Mouse (Mus musculus): ENCODE data around the gene Fitm1. TPM values are rescaled to one million over a fixed set of nuclear protein-coding genes. Genes with fewer than 3 reads are reported as not detected.

Gene Fitm1
- polyA plus RNA-seq, 1 experiment from 2014 or later, result 0.35 TPM

DNA sequence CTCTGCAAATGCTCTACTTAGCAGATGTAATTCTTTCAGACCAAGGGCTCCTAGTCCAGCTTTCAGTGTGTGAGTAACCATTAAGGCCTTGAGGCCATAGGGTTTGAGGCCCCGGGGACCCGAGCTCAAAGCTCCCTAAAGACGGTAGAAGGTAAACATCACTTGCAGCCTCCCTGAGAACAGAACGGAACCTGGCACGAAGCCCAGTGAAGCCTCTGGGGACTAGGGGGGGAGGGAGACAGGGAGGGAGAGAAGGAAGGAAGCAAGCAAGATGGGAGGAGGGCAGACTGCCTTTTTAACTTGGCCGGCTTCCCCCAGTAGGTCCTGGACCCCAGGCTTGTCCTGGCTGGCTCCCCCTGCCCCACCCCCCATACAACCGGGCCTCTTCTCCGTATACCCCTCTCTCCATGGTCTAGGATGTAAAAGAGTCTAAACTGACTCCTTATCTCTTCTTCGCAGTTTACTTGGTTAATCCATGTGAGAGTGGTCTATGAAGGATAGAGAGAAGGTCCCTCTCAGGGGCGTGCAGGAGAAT is 34.6 kb upstream of the Fitm1 start:
- H3K4me1 ChIP-seq (replicated peaks; ENCODE audit: control insufficient read depth, insufficient read depth), result peaks cover 2% of the 10 kb centered on the region; the same call in 1 of the 2 replicates
- H3K27ac ChIP-seq (replicated peaks), result peak overlapping the region; percentile 92
- H3K27me3 ChIP-seq (ENCODE audit: control insufficient read depth, insufficient read depth, low read length), result no peaks in the 10 kb centered on the region
- DNase-seq (ENCODE audit: low spot score) (peak; percentile 84), ATAC-seq (ENCODE audit: low FRiP score, low TSS enrichment) (peak; percentile 59)
- H3K36me3 ChIP-seq (ENCODE audit: control insufficient read depth, insufficient read depth, low read length), result peaks cover 20% of the 10 kb centered on the region
- peak overlapping the region; percentile 64 for H3K4me3 ChIP-seq (ENCODE audit: low read depth, low read length)
- H3K4me2 ChIP-seq (replicated peaks; ENCODE audit: low read depth), result peak overlapping the region; percentile 87
- peak overlapping the region; percentile 72 for H3K9ac ChIP-seq (ENCODE audit: low read length)
- WGBS, result 2% methylated on average over 10 of the region's 10 CpGs
- H3K9me3 ChIP-seq (ENCODE audit: control insufficient read depth, low read length), result no peaks in the 10 kb centered on the region
- TF ChIP-seq EP300 (optimal IDR thresholded peaks at IDR 0.05) (no peak), CTCF (IDR thresholded peaks at IDR 0.05; ENCODE audit: low read depth) (no peak)

DNA sequence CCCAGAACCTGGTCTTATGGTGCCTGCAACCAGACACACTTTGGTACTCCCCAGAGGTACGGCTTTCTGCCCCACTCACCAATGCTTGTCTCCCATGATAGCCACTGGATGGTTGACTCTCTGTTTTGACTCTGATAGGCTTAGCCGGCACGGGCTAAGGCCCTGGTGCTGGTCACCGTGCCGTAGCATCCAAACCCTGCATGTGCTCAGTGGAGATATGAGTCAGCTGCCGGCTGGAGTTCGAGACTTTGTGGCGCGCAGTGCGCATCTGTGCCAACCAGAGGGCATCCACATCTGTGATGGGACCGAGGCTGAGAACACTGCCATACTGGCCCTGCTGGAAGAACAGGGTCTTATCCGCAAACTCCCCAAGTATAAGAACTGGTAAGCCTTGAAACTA is 33.1 kb upstream of the Fitm1 start:
- WGBS, result 94% methylated on average over 12 of the region's 12 CpGs
- Histone ChIP-seq H3K36me3 (ENCODE audit: control insufficient read depth, insufficient read depth, low read length) (peaks cover 22% of the 10 kb centered on the region), H3K4me1 (replicated peaks; ENCODE audit: control insufficient read depth, insufficient read depth) (peaks cover 2% of the 10 kb centered on the region; the same call in 1 of the 2 replicates), H3K4me3 (ENCODE audit: low read depth, low read length) (no peak overlapping the region), H3K9me3 (ENCODE audit: control insufficient read depth, low read length) (no peaks in the 10 kb centered on the region), H3K4me2 (replicated peaks; ENCODE audit: low read depth) (no peak overlapping the region), H3K27me3 (ENCODE audit: control insufficient read depth, insufficient read depth, low read length) (no peaks in the 10 kb centered on the region), H3K9ac (ENCODE audit: low read length) (no peak overlapping the region), H3K27ac (replicated peaks) (no peak overlapping the region)
- DNase-seq (ENCODE audit: low spot score) (no peak), ATAC-seq (ENCODE audit: low FRiP score, low TSS enrichment) (no peak)
- TF ChIP-seq CTCF (IDR thresholded peaks at IDR 0.05; ENCODE audit: low read depth) (no peak), EP300 (optimal IDR thresholded peaks at IDR 0.05) (no peak)

DNA sequence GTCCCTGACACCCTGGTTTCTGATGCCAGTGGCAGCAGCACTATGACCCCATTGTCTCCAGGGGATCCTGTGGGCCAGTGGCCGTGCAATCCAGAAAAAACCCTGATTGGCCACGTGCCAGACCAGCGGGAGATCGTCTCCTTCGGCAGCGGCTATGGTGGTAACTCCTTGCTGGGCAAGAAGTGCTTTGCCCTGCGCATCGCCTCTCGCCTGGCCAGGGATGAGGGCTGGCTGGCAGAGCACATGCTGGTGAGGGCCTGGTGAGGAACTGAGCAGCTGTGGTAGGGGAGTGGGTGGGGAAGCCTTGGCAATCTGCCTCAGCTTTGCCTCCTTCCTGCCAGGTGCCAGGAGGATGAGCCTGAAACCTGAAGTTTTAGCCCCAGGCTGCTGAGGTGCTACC is 31.1 kb upstream of the Fitm1 start:
- H3K4me3 ChIP-seq (ENCODE audit: low read depth, low read length), result no peak overlapping the region
- no peak overlapping the region for H3K27ac ChIP-seq (replicated peaks)
- no peak for TF ChIP-seq EP300 (optimal IDR thresholded peaks at IDR 0.05)
- TF ChIP-seq CTCF (IDR thresholded peaks at IDR 0.05; ENCODE audit: low read depth), result no peak
- ATAC-seq (ENCODE audit: low FRiP score, low TSS enrichment) (no peak), DNase-seq (ENCODE audit: low spot score) (no peak)
- H3K27me3 ChIP-seq (ENCODE audit: control insufficient read depth, insufficient read depth, low read length), result no peaks in the 10 kb centered on the region
- no peak overlapping the region for H3K4me2 ChIP-seq (replicated peaks; ENCODE audit: low read depth)
- H3K4me1 ChIP-seq (replicated peaks; ENCODE audit: control insufficient read depth, insufficient read depth), result peaks cover 2% of the 10 kb centered on the region; the same call in 1 of the 2 replicates
- peaks cover 37% of the 10 kb centered on the region for H3K36me3 ChIP-seq (ENCODE audit: control insufficient read depth, insufficient read depth, low read length)
- H3K9me3 ChIP-seq (ENCODE audit: control insufficient read depth, low read length), result no peaks in the 10 kb centered on the region
- WGBS, result 77% methylated on average over 9 of the region's 9 CpGs
- H3K9ac ChIP-seq (ENCODE audit: low read length), result no peak overlapping the region

- Histone ChIP-seq H3K9ac (ENCODE audit: low read length) (no peak overlapping the region), H3K4me3 (ENCODE audit: low read depth, low read length) (no peak overlapping the region), H3K27me3 (ENCODE audit: control insufficient read depth, insufficient read depth, low read length) (no peaks in the 10 kb centered on the region), H3K27ac (replicated peaks) (no peak overlapping the region), H3K9me3 (ENCODE audit: control insufficient read depth, low read length) (no peaks in the 10 kb centered on the region), H3K4me2 (replicated peaks; ENCODE audit: low read depth) (no peak overlapping the region), H3K4me1 (replicated peaks; ENCODE audit: control insufficient read depth, insufficient read depth) (no peaks in the 10 kb centered on the region), H3K36me3 (ENCODE audit: control insufficient read depth, insufficient read depth, low read length) (peaks cover 21% of the 10 kb centered on the region)
- 78% methylated on average over 6 of the region's 6 CpGs for WGBS
- ATAC-seq (ENCODE audit: low FRiP score, low TSS enrichment), result no peak
- DNase-seq (ENCODE audit: low spot score), result no peak
- TF ChIP-seq CTCF (IDR thresholded peaks at IDR 0.05; ENCODE audit: low read depth), result no peak
- no peak for TF ChIP-seq EP300 (optimal IDR thresholded peaks at IDR 0.05)
Observed at GRCm38 (mm10) chr14:55550191-55550590, 25.2 kb upstream of the Fitm1 start.

GRCm38 (mm10) chr14:55551347-55551746 is 24.1 kb upstream of the Fitm1 start:
- ATAC-seq (ENCODE audit: low FRiP score, low TSS enrichment) (no peak), DNase-seq (ENCODE audit: low spot score) (no peak)
- no peaks in the 10 kb centered on the region for H3K4me1 ChIP-seq (replicated peaks; ENCODE audit: control insufficient read depth, insufficient read depth)
- TF ChIP-seq EP300 (optimal IDR thresholded peaks at IDR 0.05) (no peak), CTCF (IDR thresholded peaks at IDR 0.05; ENCODE audit: low read depth) (no peak)
- H3K27me3 ChIP-seq (ENCODE audit: control insufficient read depth, insufficient read depth, low read length), result no peaks in the 10 kb centered on the region
- 68% methylated on average over 5 of the region's 5 CpGs for WGBS
- H3K4me3 ChIP-seq (ENCODE audit: low read depth, low read length), result no peak overlapping the region
- H3K9ac ChIP-seq (ENCODE audit: low read length), result no peak overlapping the region
- no peaks in the 10 kb centered on the region for H3K9me3 ChIP-seq (ENCODE audit: control insufficient read depth, low read length)
- H3K4me2 ChIP-seq (replicated peaks; ENCODE audit: low read depth), result no peak overlapping the region
- no peak overlapping the region for H3K27ac ChIP-seq (replicated peaks)
- H3K36me3 ChIP-seq (ENCODE audit: control insufficient read depth, insufficient read depth, low read length), result peaks cover 15% of the 10 kb centered on the region

DNA sequence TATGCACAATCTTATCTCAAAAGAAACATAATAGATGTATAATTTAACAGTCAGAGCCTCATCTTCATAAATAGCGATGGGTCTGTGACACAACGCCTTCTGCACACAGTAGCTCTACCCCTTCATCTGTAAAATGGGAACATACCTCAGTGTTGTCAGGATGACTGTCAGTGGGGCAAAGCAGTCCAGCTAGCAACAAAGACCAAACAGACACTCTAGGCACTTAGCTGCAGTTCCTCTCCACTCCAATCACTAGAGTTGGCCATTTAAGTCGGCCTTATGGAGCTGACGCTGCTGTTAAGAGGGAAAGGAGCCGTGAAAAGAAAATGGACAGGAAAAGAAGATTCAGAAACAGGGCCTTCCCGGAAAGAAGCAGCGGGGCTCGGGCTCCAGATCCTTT is 23.6 kb upstream of the Fitm1 start:
- no peak overlapping the region for H3K9ac ChIP-seq (ENCODE audit: low read length)
- 93% methylated on average over 8 of the region's 8 CpGs for WGBS
- no peak overlapping the region for H3K27ac ChIP-seq (replicated peaks)
- no peaks in the 10 kb centered on the region for H3K9me3 ChIP-seq (ENCODE audit: control insufficient read depth, low read length)
- TF ChIP-seq CTCF (IDR thresholded peaks at IDR 0.05; ENCODE audit: low read depth), result no peak
- TF ChIP-seq EP300 (optimal IDR thresholded peaks at IDR 0.05), result no peak
- H3K4me3 ChIP-seq (ENCODE audit: low read depth, low read length), result no peak overlapping the region
- peaks cover 15% of the 10 kb centered on the region for H3K36me3 ChIP-seq (ENCODE audit: control insufficient read depth, insufficient read depth, low read length)
- no peak overlapping the region for H3K4me2 ChIP-seq (replicated peaks; ENCODE audit: low read depth)
- no peaks in the 10 kb centered on the region for H3K4me1 ChIP-seq (replicated peaks; ENCODE audit: control insufficient read depth, insufficient read depth)
- DNase-seq (ENCODE audit: low spot score), result no peak
- no peak for ATAC-seq (ENCODE audit: low FRiP score, low TSS enrichment)
- H3K27me3 ChIP-seq (ENCODE audit: control insufficient read depth, insufficient read depth, low read length), result no peaks in the 10 kb centered on the region

Measured in stomach, postnatal 0 days (tissue).